Mouse (Mus musculus) megakaryocyte, embryonic 14.5 days (primary cell): ENCODE measurements around the gene Exoc2. TPM values are rescaled to one million over a fixed set of nuclear protein-coding genes. Genes with fewer than 3 reads are reported as not detected.

ENCODE experiments used
- H3K27me3 ChIP-seq: replicated peaks from 2 replicates; pipeline ENCODE3; 2012; ENCODE audit warnings: inconsistent platforms
- H3K36me3 ChIP-seq: replicated peaks from 2 replicates; pipeline ENCODE3; 2012; ENCODE audit warnings: low read length, inconsistent platforms, mixed read lengths
- H3K4me1 ChIP-seq: 2 replicates; pipeline ENCODE4 v1.6.1; 2012; ENCODE audit warnings: inconsistent platforms
- H3K4me3 ChIP-seq: replicated peaks from 2 replicates; pipeline ENCODE3; 2012; ENCODE audit warnings: moderate library complexity, mild to moderate bottlenecking, inconsistent platforms
- H3K9me3 ChIP-seq: 2 replicates; pipeline ENCODE4 v1.6.1; 2012; ENCODE audit warnings: inconsistent platforms
- FLI1 ChIP-seq: IDR thresholded peaks from 2 replicates; pipeline ENCODE4 v1.6.1; 2012; ENCODE audit warnings: low read length, inconsistent platforms, mixed read lengths
- GATA1 ChIP-seq: IDR thresholded peaks from 3 replicates; pipeline ENCODE4 v1.6.1; 2012; ENCODE audit warnings: mixed read lengths, low read length, inconsistent platforms, borderline replicate concordance
- polyA plus RNA-seq: library from polyadenylated mRNA; stranded (reverse); fragments of >175 nt; gene quantifications from 2 replicates; pipeline ENCODE4 v1.2.3, GENCODE M21; 2012; ENCODE audit warnings: low replicate concordance; ENCODE audit not compliant: insufficient read depth

The Exoc2 gene
- polyA plus RNA-seq, 1 experiment = 3.9 TPM

- no peaks in the 10 kb centered on the region for H3K9me3 ChIP-seq
- peaks cover 88% of the 10 kb centered on the region for H3K36me3 ChIP-seq
- peaks cover 27% of the 10 kb centered on the region for H3K4me1 ChIP-seq
- H3K4me3 ChIP-seq = no peak overlapping the region
- TF ChIP-seq FLI1 = no peak
- no peak for TF ChIP-seq GATA1
- no peaks in the 10 kb centered on the region for H3K27me3 ChIP-seq
Observed at GRCm38 (mm10) chr13:30901387-30902041, 72.4 kb downstream of the Exoc2 start.

DNA sequence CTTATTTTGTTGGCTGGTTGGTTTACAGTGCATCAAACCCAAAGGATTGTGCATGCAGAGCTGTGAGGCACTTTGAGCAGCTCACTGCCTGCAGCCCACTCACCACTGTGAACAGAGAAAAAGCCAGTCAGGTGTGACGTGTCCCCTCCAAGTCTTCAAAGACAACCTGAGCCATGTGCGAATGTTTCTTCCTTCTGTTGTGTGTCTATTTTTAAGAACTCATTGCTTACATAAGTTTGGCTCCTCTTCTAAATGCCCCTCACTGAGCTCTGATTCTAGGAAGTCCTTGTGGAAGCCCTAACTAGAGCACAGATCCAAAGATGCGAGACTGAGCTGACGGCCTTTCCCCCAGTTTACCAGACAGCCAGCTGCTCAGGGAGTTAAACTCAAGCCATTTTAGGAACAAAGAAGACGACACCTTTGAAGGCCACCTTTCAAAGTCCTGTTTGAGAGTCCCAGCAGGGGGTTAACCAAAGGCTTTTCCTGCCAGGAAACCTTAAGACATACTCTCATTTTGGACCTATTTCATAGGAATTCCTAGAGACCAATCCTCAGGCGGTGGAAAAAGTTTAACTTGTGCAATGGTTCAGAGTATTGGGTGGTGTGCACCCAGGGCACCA lies 79.8 kb downstream of the Exoc2 start:
- Histone ChIP-seq H3K4me3 (no peak overlapping the region), H3K9me3 (no peaks in the 10 kb centered on the region), H3K36me3 (peaks cover 94% of the 10 kb centered on the region), H3K27me3 (no peaks in the 10 kb centered on the region), H3K4me1 (peaks cover 8% of the 10 kb centered on the region)
- TF ChIP-seq FLI1 (no peak), GATA1 (no peak)

DNA sequence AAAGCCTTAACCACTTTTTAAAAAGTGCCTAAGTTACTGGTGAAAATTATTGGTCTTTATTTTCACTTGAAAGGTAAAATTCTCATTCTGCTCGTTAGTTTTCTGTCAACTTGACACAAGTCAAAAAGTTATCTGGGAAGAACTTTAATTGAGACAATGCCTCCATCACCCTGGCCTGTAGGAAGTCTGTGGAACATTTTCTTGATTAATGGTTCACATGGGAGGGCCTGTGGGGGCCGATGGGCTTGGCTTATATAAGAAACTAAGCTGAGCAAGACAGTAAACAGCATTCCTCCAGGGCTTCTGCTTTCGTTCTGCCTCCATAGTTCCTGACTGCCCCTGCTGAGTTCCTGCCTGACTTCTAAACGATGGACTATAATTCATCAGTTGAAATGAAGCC lies 81.6 kb downstream of the Exoc2 start:
- Histone ChIP-seq H3K27me3 (no peaks in the 10 kb centered on the region), H3K4me1 (peaks cover 11% of the 10 kb centered on the region; the same call in 1 of the 2 replicates), H3K36me3 (peaks cover 89% of the 10 kb centered on the region), H3K9me3 (no peaks in the 10 kb centered on the region), H3K4me3 (no peak overlapping the region)
- TF ChIP-seq FLI1 (no peak), GATA1 (no peak)

DNA sequence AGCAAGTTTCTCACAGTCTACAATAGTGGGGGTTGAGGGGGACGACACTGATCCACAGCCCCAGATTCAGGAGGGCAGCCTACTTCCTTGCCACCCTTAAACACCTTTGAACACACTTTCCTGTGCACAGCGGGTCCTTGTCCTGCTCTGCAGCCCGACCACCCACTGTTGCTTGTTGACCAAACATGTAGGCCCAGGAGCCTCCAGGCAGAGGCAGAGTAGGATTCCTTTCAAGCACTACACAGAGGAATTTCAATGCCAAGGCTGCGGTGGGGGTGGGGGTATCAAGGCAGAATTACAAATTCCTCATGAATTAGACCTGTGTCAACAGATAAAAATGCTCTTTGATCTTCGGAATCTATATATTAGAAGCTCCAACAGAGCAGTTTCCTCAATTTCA lies 82.7 kb downstream of the Exoc2 start:
- Histone ChIP-seq H3K36me3 (peaks cover 93% of the 10 kb centered on the region), H3K9me3 (no peaks in the 10 kb centered on the region)

DNA sequence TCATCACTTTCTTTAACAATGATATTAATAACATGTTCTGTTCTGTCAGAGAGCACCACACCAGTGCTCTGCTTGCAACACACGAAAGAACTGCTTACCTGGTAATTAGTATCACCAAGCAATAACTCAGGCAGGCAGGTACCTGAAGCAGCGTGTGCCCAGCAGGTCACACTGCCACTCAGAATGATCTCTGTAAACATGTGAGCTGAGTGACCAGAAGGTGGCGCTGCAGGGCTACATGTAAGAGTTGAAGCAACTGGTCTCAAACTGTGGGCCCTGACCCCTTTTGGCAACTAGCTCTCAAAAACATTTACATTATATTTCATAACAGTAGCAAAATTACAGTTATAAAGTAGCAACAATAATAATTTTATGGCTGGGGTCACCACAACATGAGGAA lies 85.4 kb downstream of the Exoc2 start:
- peaks cover 93% of the 10 kb centered on the region for H3K36me3 ChIP-seq
- H3K4me3 ChIP-seq = no peak overlapping the region
- H3K27me3 ChIP-seq = no peaks in the 10 kb centered on the region
- H3K9me3 ChIP-seq = no peaks in the 10 kb centered on the region
- TF ChIP-seq GATA1 = no peak
- no peak for TF ChIP-seq FLI1
- H3K4me1 ChIP-seq = peaks cover 11% of the 10 kb centered on the region; the same call in 1 of the 2 replicates

More for the DNA sequence above, 82.7 kb downstream of the Exoc2 start:
- Histone ChIP-seq H3K4me3 (no peak overlapping the region), H3K4me1 (peaks cover 11% of the 10 kb centered on the region; the same call in 1 of the 2 replicates), H3K27me3 (no peaks in the 10 kb centered on the region)
- TF ChIP-seq GATA1 (no peak), FLI1 (no peak)

GRCm38 (mm10) chr13:30880310-30880709 lies 93.6 kb downstream of the Exoc2 start:
- peaks cover 95% of the 10 kb centered on the region for H3K36me3 ChIP-seq
- H3K27me3 ChIP-seq = no peaks in the 10 kb centered on the region
- H3K4me1 ChIP-seq = peaks cover 3% of the 10 kb centered on the region; the same call in 1 of the 2 replicates
- TF ChIP-seq FLI1 (no peak), GATA1 (no peak)
- H3K4me3 ChIP-seq = no peak overlapping the region
- H3K9me3 ChIP-seq = no peaks in the 10 kb centered on the region

GRCm38 (mm10) chr13:30879871-30880270 lies 94.0 kb downstream of the Exoc2 start:
- Histone ChIP-seq H3K27me3 (no peaks in the 10 kb centered on the region), H3K4me1 (no peaks in the 10 kb centered on the region; the same call in 1 of the 2 replicates), H3K9me3 (no peaks in the 10 kb centered on the region), H3K36me3 (peaks cover 95% of the 10 kb centered on the region), H3K4me3 (no peak overlapping the region)
- TF ChIP-seq GATA1 = no peak
- TF ChIP-seq FLI1 = no peak

GRCm38 (mm10) chr13:30875825-30876224 lies 98.1 kb downstream of the Exoc2 start:
- no peak overlapping the region for H3K4me3 ChIP-seq
- H3K27me3 ChIP-seq = no peaks in the 10 kb centered on the region
- peaks cover 96% of the 10 kb centered on the region for H3K36me3 ChIP-seq
- peaks cover 13% of the 10 kb centered on the region for H3K4me1 ChIP-seq
- TF ChIP-seq FLI1 = no peak
- TF ChIP-seq GATA1 = no peak
- H3K9me3 ChIP-seq = no peaks in the 10 kb centered on the region

DNA sequence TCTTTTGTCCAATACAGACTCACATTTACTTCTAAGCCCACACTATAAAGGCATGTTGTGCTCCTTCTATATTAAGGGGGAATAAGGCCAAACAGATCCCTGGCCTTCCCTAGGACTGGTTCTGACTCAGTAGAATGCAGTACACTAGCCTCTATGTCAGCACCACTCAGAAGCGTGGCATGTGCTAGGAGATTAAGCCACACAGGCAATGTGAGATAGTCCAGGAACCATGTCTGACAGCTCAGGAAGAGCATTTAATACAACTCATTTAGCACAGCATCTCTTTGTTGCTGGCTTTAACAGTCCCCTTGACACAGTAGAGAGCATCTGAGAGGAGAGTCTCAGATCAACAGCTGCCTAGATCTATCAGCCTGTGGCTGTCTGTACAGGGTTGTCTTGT lies 100.4 kb downstream of the Exoc2 start:
- TF ChIP-seq FLI1 = no peak
- no peak for TF ChIP-seq GATA1
- no peak overlapping the region for H3K4me3 ChIP-seq
- H3K36me3 ChIP-seq = peaks cover 94% of the 10 kb centered on the region
- peaks cover 13% of the 10 kb centered on the region for H3K4me1 ChIP-seq
- H3K27me3 ChIP-seq = no peaks in the 10 kb centered on the region
- H3K9me3 ChIP-seq = no peaks in the 10 kb centered on the region

DNA sequence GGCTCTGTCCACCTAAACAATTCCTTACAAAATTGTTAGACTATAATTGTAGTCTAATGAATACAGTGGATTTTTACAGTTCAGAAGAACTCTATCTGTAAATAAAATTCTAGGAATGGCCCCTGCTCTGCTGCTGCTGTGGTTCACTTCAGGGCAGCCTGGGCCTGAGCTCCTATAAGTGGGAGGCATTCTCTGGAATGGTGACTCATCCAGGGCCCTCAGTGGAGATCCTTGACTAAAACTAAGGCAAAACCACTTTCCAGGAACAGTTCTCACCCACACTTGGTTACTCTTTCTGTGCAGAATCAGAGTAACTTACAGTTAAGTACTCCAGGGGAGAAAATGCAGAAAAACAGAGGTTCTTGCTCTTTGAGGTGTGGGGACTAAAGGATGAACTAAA lies 108.4 kb downstream of the Exoc2 start:
- H3K36me3 ChIP-seq = peaks cover 91% of the 10 kb centered on the region
- no peak overlapping the region for H3K4me3 ChIP-seq
- H3K4me1 ChIP-seq = peaks cover 7% of the 10 kb centered on the region; the same call in 1 of the 2 replicates
- TF ChIP-seq FLI1 (no peak), GATA1 (no peak)
- H3K27me3 ChIP-seq = no peaks in the 10 kb centered on the region
- H3K9me3 ChIP-seq = no peaks in the 10 kb centered on the region
